Mouse (Mus musculus) ES-E14 (cell line): ENCODE measurements around the gene D3Ertd751e. TPM values are rescaled to one million over a fixed set of nuclear protein-coding genes. Genes with fewer than 3 reads are reported as not detected.

Experiments
- DNase-seq: peaks from one replicate; pipeline ENCODE4 v3.0.0-alpha.2; 2013; ENCODE audit warnings: low read depth, low spot score
- H3K27ac ChIP-seq: 2 replicates; pipeline ENCODE4 v1.5.1; 2012; ENCODE audit warnings: low read depth, mild to moderate bottlenecking, low read length, moderate library complexity, mixed read lengths; ENCODE audit not compliant: poor library complexity, insufficient read depth, severe bottlenecking
- H3K36me3 ChIP-seq: 2 replicates; pipeline ENCODE4 v1.6.1; 2012; ENCODE audit warnings: mild to moderate bottlenecking, low read length, moderate library complexity, mixed read lengths; ENCODE audit not compliant: control insufficient read depth, poor library complexity, insufficient read depth, severe bottlenecking
- H3K4me1 ChIP-seq, 2 experiments: fragments of 150-350 bp in 1 of 2; sonication (generic) in 1 of 2; 2 replicates each; pipeline ENCODE4 v1.6.1; 2012; ENCODE audit warnings: low read length in 2 of 2, mild to moderate bottlenecking in 1 of 2, mixed read lengths in 1 of 2; ENCODE audit not compliant: control insufficient read depth in 2 of 2, insufficient read depth in 2 of 2, poor library complexity in 1 of 2
- H3K4me3 ChIP-seq, 2 experiments: fragments of 150-350 bp in 1 of 2; sonication (generic) in 1 of 2; 2 replicates each; pipeline ENCODE4 v1.5.1; 2012; ENCODE audit warnings: low read length in 2 of 2, low read depth in 1 of 2, mild to moderate bottlenecking in 1 of 2, mixed read lengths in 1 of 2; ENCODE audit not compliant: insufficient read depth in 1 of 2, poor library complexity in 1 of 2, severe bottlenecking in 1 of 2
- H3K9ac ChIP-seq: 2 replicates; pipeline ENCODE4 v1.6.1; 2012; ENCODE audit warnings: low read depth, mild to moderate bottlenecking, low read length, mixed read lengths; ENCODE audit not compliant: poor library complexity, insufficient read depth, severe bottlenecking
- H3K9me3 ChIP-seq: fragments of 150-350 bp; sonication (generic); 2 replicates; pipeline ENCODE4 v1.6.1; 2012; ENCODE audit warnings: low read depth, mild to moderate bottlenecking, low read length; ENCODE audit not compliant: control insufficient read depth, insufficient read depth
- CHD2 ChIP-seq: IDR thresholded peaks from 2 replicates; pipeline ENCODE4 v1.6.1; 2014; ENCODE audit warnings: mild to moderate bottlenecking, low read depth, low read length, inconsistent platforms
- HCFC1 ChIP-seq: IDR thresholded peaks from 2 replicates; pipeline ENCODE4 v1.6.1; 2012; ENCODE audit warnings: low read length, inconsistent platforms, borderline replicate concordance; ENCODE audit not compliant: insufficient read depth
- MAFK ChIP-seq: IDR thresholded peaks from 2 replicates; pipeline ENCODE4 v1.6.1; 2014; ENCODE audit warnings: mild to moderate bottlenecking, low read depth, low read length, inconsistent platforms; ENCODE audit not compliant: insufficient read depth
- ZC3H11A ChIP-seq: IDR thresholded peaks from 2 replicates; pipeline ENCODE4 v1.6.1; 2012; ENCODE audit warnings: low read depth, mild to moderate bottlenecking, inconsistent platforms, low read length, borderline replicate concordance
- ZNF384 ChIP-seq: IDR thresholded peaks from 2 replicates; pipeline ENCODE4 v1.6.1; 2012; ENCODE audit warnings: low read depth, low read length, inconsistent platforms
- in situ Hi-C, 2 experiments: fragments of 600-800 bp; cut with MboI; formaldehyde crosslinking; loops; one replicate each; pipeline ENCODE4 v1.15.1; 2025; ENCODE audit warnings: low sequenced_read_pairs in 2 of 2, inconsistent platforms in 1 of 2; ENCODE audit not compliant: unreplicated experiment in 2 of 2
- total RNA-seq: library from RNA; depleted of rRNA; stranded (reverse); fragments of 300-350 nt; gene quantifications from 2 replicates; pipeline ENCODE4 v1.2.3, GENCODE M21; 2012; rRNA removed

D3Ertd751e gene
- total RNA-seq, 1 experiment: 8.2 TPM

DNA sequence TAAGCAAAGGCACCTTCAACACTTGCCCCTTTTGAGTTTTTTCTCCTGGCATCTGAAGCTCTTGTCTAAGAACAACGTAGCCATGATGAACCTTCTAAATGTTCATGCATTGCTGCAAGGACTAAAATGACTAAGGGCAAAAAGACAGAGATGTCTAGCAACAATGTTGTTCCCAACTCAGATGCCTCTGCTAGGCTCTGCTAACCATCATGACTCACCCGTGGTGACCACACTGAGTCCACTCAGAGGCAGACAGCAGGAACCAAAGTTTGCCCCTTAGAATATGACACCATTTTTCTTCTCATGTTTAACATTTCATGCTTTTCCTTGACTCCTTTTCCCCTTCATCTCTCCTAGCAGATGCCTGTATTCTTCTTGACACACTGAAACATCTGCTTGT is 12.1 kb downstream of the D3Ertd751e start:
- Histone ChIP-seq H3K36me3 (no peaks in the 10 kb centered on the region), H3K4me1 (no peaks in the 10 kb centered on the region), H3K9ac (no peak overlapping the region), H3K9me3 (no peaks in the 10 kb centered on the region), H3K4me3 (no peak overlapping the region), H3K27ac (no peak overlapping the region)
- DNase-seq: no peak
- TF ChIP-seq ZNF384 (no peak), HCFC1 (no peak), ZC3H11A (no peak), CHD2 (no peak), MAFK (no peak)
- in situ Hi-C loops: no loop called here

DNA sequence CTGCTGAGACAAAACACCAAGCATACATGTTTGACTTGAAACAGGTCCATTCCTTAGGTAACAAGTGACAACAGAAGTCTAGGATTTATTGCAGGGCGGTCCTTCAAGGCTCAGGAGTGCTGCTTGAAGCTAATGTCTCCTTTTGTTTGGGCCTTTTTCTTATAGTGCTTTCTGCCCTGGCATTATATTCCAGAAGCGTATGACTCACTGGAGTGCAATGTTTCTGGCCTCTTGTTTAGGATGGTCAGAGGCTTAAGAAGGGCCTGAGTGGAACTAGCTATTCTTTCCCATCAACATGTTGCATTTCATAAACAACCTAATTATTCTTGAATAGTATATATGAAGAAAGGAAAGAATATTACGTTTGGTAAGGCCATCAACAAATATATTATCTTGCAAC is 19.7 kb downstream of the D3Ertd751e start:
- Histone ChIP-seq H3K36me3 (no peaks in the 10 kb centered on the region), H3K9ac (no peak overlapping the region), H3K9me3 (no peaks in the 10 kb centered on the region), H3K4me3 (no peak overlapping the region), H3K4me1 (no peaks in the 10 kb centered on the region), H3K27ac (no peak overlapping the region)
- no peak for DNase-seq
- in situ Hi-C loops: no loop called here
- no peak for TF ChIP-seq ZNF384
- TF ChIP-seq MAFK: no peak
- TF ChIP-seq ZC3H11A: no peak
- TF ChIP-seq CHD2: no peak
- no peak for TF ChIP-seq HCFC1

DNA sequence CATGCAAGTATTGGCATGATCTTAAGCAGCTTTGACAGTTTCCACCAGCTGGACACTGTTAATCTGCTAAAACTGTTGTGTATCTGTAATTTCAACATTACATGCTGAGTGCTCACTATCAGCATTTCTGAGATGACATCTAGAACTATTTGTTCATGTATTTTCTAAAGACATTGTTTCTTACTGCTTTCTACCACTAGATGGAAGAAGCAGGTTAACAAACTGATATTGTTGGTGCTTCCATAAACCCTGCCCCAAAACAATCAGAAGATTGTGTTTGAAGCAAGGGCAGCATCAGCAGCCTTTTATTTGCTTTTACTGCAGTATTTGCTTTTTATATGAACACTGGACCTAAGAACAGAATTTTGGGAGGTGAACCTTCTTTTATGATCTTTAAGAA is 70.0 kb downstream of the D3Ertd751e start:
- DNase-seq: no peak
- H3K36me3 ChIP-seq: no peaks in the 10 kb centered on the region
- H3K4me1 ChIP-seq: no peaks in the 10 kb centered on the region
- H3K9ac ChIP-seq: no peak overlapping the region
- in situ Hi-C loops: no loop called here
- no peaks in the 10 kb centered on the region for H3K9me3 ChIP-seq
- TF ChIP-seq CHD2 (no peak), MAFK (no peak), ZC3H11A (no peak), HCFC1 (no peak), ZNF384 (no peak)
- H3K4me3 ChIP-seq: no peak overlapping the region
- H3K27ac ChIP-seq: no peak overlapping the region

Other genes starting within 250 kb of the D3Ertd751e start
- 218 and 272 TPM in 2 replicates for gene Jade1, start 186.9 kb upstream of the D3Ertd751e start, total RNA-seq
- gene Sclt1, start 97 bp upstream of the D3Ertd751e start, total RNA-seq: 13.1 and 15.3 TPM in 2 replicates